Mouse (Mus musculus): Measurements from ENCODE around the gene Trmt44. TPM values are rescaled to one million over a fixed set of nuclear protein-coding genes. Genes with fewer than 3 reads are reported as not detected.

Trmt44 gene
- total and polyA plus RNA-seq, 3 experiments: 5.9 to 18.0 (median 14.7) TPM

GRCm38 (mm10) chr5:35576409-35577020 lies 1.6 kb upstream of the Trmt44 start:
- no peak overlapping the region for H3K4me3 ChIP-seq (ENCODE audit: low read depth, low read length)
- no peaks in the 10 kb centered on the region; the same call in 1 of the 2 replicates for H3K27me3 ChIP-seq (ENCODE audit: insufficient read depth, low read length)
- no peaks in the 10 kb centered on the region for H3K9me3 ChIP-seq (replicated peaks)
- DNase-seq (ENCODE audit: low spot score) (no peak), ATAC-seq (ENCODE audit: extremely low read depth, insufficient number of reproducible peaks, low FRiP score, poor library complexity, severe bottlenecking) (no peak)
- peaks cover 27% of the 10 kb centered on the region for H3K36me3 ChIP-seq (replicated peaks)
- peaks cover 36% of the 10 kb centered on the region for H3K4me1 ChIP-seq (ENCODE audit: insufficient read depth, low read depth, low read length)
- TF ChIP-seq GATA2 (IDR thresholded peaks at IDR 0.05; ENCODE audit: borderline replicate concordance, low read depth, low read length) (no peak), GATA1 (IDR thresholded peaks at IDR 0.05; ENCODE audit: borderline replicate concordance, low read length) (no peak), TAL1 (conservative IDR thresholded peaks at IDR 0.05; ENCODE audit: low read depth, low read length) (no peak), POLR2AphosphoS5 (IDR thresholded peaks at IDR 0.05; ENCODE audit: insufficient replicate concordance, low read depth, low read length) (no peak), CTCF (IDR thresholded peaks at IDR 0.05; ENCODE audit: low read depth, low read length) (no peak)

- no peak for TF ChIP-seq GATA1 (IDR thresholded peaks at IDR 0.05; ENCODE audit: borderline replicate concordance, low read length)
- no peak for TF ChIP-seq CTCF (IDR thresholded peaks at IDR 0.05; ENCODE audit: low read depth, low read length)
- no peak for TF ChIP-seq GATA2 (IDR thresholded peaks at IDR 0.05; ENCODE audit: borderline replicate concordance, low read depth, low read length)
- no peak for TF ChIP-seq TAL1 (conservative IDR thresholded peaks at IDR 0.05; ENCODE audit: low read depth, low read length)
- no peak for TF ChIP-seq POLR2AphosphoS5 (IDR thresholded peaks at IDR 0.05; ENCODE audit: insufficient replicate concordance, low read depth, low read length)
- ATAC-seq (ENCODE audit: extremely low read depth, insufficient number of reproducible peaks, low FRiP score, poor library complexity, severe bottlenecking) (no peak), DNase-seq (ENCODE audit: low spot score) (no peak)
- H3K36me3 ChIP-seq (replicated peaks): peaks cover 75% of the 10 kb centered on the region
- peaks cover 25% of the 10 kb centered on the region for H3K4me1 ChIP-seq (ENCODE audit: insufficient read depth, low read depth, low read length)
- H3K27me3 ChIP-seq (ENCODE audit: insufficient read depth, low read length): no peaks in the 10 kb centered on the region
- no peaks in the 10 kb centered on the region for H3K9me3 ChIP-seq (replicated peaks)
- no peak overlapping the region for H3K4me3 ChIP-seq (ENCODE audit: low read depth, low read length)
Measured at GRCm38 (mm10) chr5:35571546-35571945, 3.3 kb downstream of the Trmt44 start.

GRCm38 (mm10) chr5:35566632-35567031 lies 8.2 kb downstream of the Trmt44 start:
- no peaks in the 10 kb centered on the region for H3K27me3 ChIP-seq (ENCODE audit: insufficient read depth, low read length)
- peaks cover 32% of the 10 kb centered on the region for H3K4me1 ChIP-seq (ENCODE audit: insufficient read depth, low read depth, low read length)
- no peak for DNase-seq (ENCODE audit: low spot score)
- no peak for ATAC-seq (ENCODE audit: extremely low read depth, insufficient number of reproducible peaks, low FRiP score, poor library complexity, severe bottlenecking)
- H3K36me3 ChIP-seq (replicated peaks): peaks cover 99% of the 10 kb centered on the region
- no peaks in the 10 kb centered on the region for H3K9me3 ChIP-seq (replicated peaks)
- H3K4me3 ChIP-seq (ENCODE audit: low read depth, low read length): no peak overlapping the region
- TF ChIP-seq TAL1 (conservative IDR thresholded peaks at IDR 0.05; ENCODE audit: low read depth, low read length): no peak
- no peak for TF ChIP-seq POLR2AphosphoS5 (IDR thresholded peaks at IDR 0.05; ENCODE audit: insufficient replicate concordance, low read depth, low read length)
- TF ChIP-seq GATA2 (IDR thresholded peaks at IDR 0.05; ENCODE audit: borderline replicate concordance, low read depth, low read length): no peak
- no peak for TF ChIP-seq GATA1 (IDR thresholded peaks at IDR 0.05; ENCODE audit: borderline replicate concordance, low read length)
- TF ChIP-seq CTCF (IDR thresholded peaks at IDR 0.05; ENCODE audit: low read depth, low read length): no peak

- Histone ChIP-seq H3K4me3 (ENCODE audit: low read depth, low read length) (no peak overlapping the region), H3K27me3 (ENCODE audit: insufficient read depth, low read length) (no peaks in the 10 kb centered on the region), H3K4me1 (ENCODE audit: insufficient read depth, low read depth, low read length) (peaks cover 40% of the 10 kb centered on the region), H3K36me3 (replicated peaks) (peaks cover 98% of the 10 kb centered on the region), H3K9me3 (replicated peaks) (no peaks in the 10 kb centered on the region)
- ATAC-seq (ENCODE audit: extremely low read depth, insufficient number of reproducible peaks, low FRiP score, poor library complexity, severe bottlenecking) (no peak), DNase-seq (ENCODE audit: low spot score) (no peak)
- TF ChIP-seq GATA1 (IDR thresholded peaks at IDR 0.05; ENCODE audit: borderline replicate concordance, low read length) (no peak), GATA2 (IDR thresholded peaks at IDR 0.05; ENCODE audit: borderline replicate concordance, low read depth, low read length) (no peak), CTCF (IDR thresholded peaks at IDR 0.05; ENCODE audit: low read depth, low read length) (no peak)
Measured at GRCm38 (mm10) chr5:35565217-35565616, 9.7 kb downstream of the Trmt44 start.

GRCm38 (mm10) chr5:35563449-35563848 lies 11.4 kb downstream of the Trmt44 start:
- no peaks in the 10 kb centered on the region for H3K27me3 ChIP-seq (ENCODE audit: insufficient read depth, low read length)
- H3K36me3 ChIP-seq (replicated peaks): peaks cover 96% of the 10 kb centered on the region
- DNase-seq (ENCODE audit: low spot score) (peak; percentile 67), ATAC-seq (ENCODE audit: extremely low read depth, insufficient number of reproducible peaks, low FRiP score, poor library complexity, severe bottlenecking) (no peak)
- no peaks in the 10 kb centered on the region for H3K9me3 ChIP-seq (replicated peaks)
- no peak for TF ChIP-seq POLR2AphosphoS5 (IDR thresholded peaks at IDR 0.05; ENCODE audit: insufficient replicate concordance, low read depth, low read length)
- peak; percentile 99 for TF ChIP-seq CTCF (IDR thresholded peaks at IDR 0.05; ENCODE audit: low read depth, low read length)
- peaks cover 58% of the 10 kb centered on the region for H3K4me1 ChIP-seq (ENCODE audit: insufficient read depth, low read depth, low read length)
- no peak overlapping the region for H3K4me3 ChIP-seq (ENCODE audit: low read depth, low read length)

GRCm38 (mm10) chr5:35562616-35563015 lies 12.3 kb downstream of the Trmt44 start:
- DNase-seq (ENCODE audit: low spot score) (no peak), ATAC-seq (ENCODE audit: extremely low read depth, insufficient number of reproducible peaks, low FRiP score, poor library complexity, severe bottlenecking) (no peak)
- Histone ChIP-seq H3K4me1 (ENCODE audit: insufficient read depth, low read depth, low read length) (peaks cover 66% of the 10 kb centered on the region), H3K4me3 (ENCODE audit: low read depth, low read length) (no peak overlapping the region), H3K36me3 (replicated peaks) (peaks cover 96% of the 10 kb centered on the region), H3K9me3 (replicated peaks) (no peaks in the 10 kb centered on the region), H3K27me3 (ENCODE audit: insufficient read depth, low read length) (no peaks in the 10 kb centered on the region)
- TF ChIP-seq TAL1 (conservative IDR thresholded peaks at IDR 0.05; ENCODE audit: low read depth, low read length) (no peak), GATA1 (IDR thresholded peaks at IDR 0.05; ENCODE audit: borderline replicate concordance, low read length) (no peak), CTCF (IDR thresholded peaks at IDR 0.05; ENCODE audit: low read depth, low read length) (no peak), POLR2AphosphoS5 (IDR thresholded peaks at IDR 0.05; ENCODE audit: insufficient replicate concordance, low read depth, low read length) (no peak), GATA2 (IDR thresholded peaks at IDR 0.05; ENCODE audit: borderline replicate concordance, low read depth, low read length) (no peak)
